Mouse (Mus musculus) G1E-ER4 (cell line): Measurements from ENCODE around the gene Gm21293. TPM values are rescaled to one million over a fixed set of nuclear protein-coding genes. Genes with fewer than 3 reads are reported as not detected.
"Not testable (repeated sequence)": the region's sequence is repeated elsewhere in the genome, so short reads cannot be mapped to it uniquely, and the experiment has no call there.

Experiments used
- GATA1 ChIP-seq: IDR thresholded peaks from one replicate; pipeline ENCODE4 v1.8.0; 2012; ENCODE audit warnings: low read length, inconsistent platforms
- polyA plus RNA-seq: library from polyadenylated mRNA; stranded (reverse); fragments of >175 nt; gene quantifications from 2 replicates; pipeline ENCODE4 v1.2.3, GENCODE M21; 2012

The Gm21293 gene
- not detected in 2 replicates for polyA plus RNA-seq

- not testable (repeated sequence) for TF ChIP-seq GATA1
Observed at GRCm38 (mm10) chr10:104142687-104143086, at the start of gene Gm21293. Gene Gm21293 (plus strand): TSS chr10:104142987.

- no peak for TF ChIP-seq GATA1
Observed at GRCm38 (mm10) chr10:104110044-104110443, 32.7 kb upstream of the Gm21293 start.

GRCm38 (mm10) chr10:104118312-104118711, 24.5 kb upstream of the Gm21293 start:
- no peak for TF ChIP-seq GATA1

- not testable (repeated sequence) for TF ChIP-seq GATA1
Observed at GRCm38 (mm10) chr10:104151197-104151596, 8.4 kb downstream of the Gm21293 start, which contains the start of gene Gm6763. Gene Gm6763 (plus strand): TSS chr10:104151497.

GRCm38 (mm10) chr10:104159706-104160105, 16.9 kb downstream of the Gm21293 start, which contains the start of gene Gm8764:
Gene Gm8764 (plus strand): TSS chr10:104160006.
- TF ChIP-seq GATA1 = not testable (repeated sequence)

- TF ChIP-seq GATA1 = not testable (repeated sequence)
Observed at GRCm38 (mm10) chr10:104168215-104168614, 25.4 kb downstream of the Gm21293 start, which contains the start of gene Gm21304. Gene Gm21304 (plus strand): TSS chr10:104168515.

- not testable (repeated sequence) for TF ChIP-seq GATA1
Observed at GRCm38 (mm10) chr10:104176724-104177123, 33.9 kb downstream of the Gm21293 start, which contains the start of gene Gm21312. Gene Gm21312 (plus strand): TSS chr10:104177024.

GRCm38 (mm10) chr10:104185233-104185632, 42.4 kb downstream of the Gm21293 start, which contains the start of gene Gm20765:
Gene Gm20765 (plus strand): TSS chr10:104185533.
- TF ChIP-seq GATA1 = not testable (repeated sequence)

- TF ChIP-seq GATA1 = not testable (repeated sequence)
Observed at GRCm38 (mm10) chr10:104193742-104194141, 51.0 kb downstream of the Gm21293 start, which contains the start of gene Gm4340. Gene Gm4340 (plus strand): TSS chr10:104194042.

Other genes with a start within 250 kb of the Gm21293 start
- not detected in 2 replicates for gene Gm6763, start 8.5 kb downstream of the Gm21293 start, polyA plus RNA-seq
- gene Gm8764, start 17.0 kb downstream of the Gm21293 start, polyA plus RNA-seq = not detected in 2 replicates
- not detected in 2 replicates for gene Gm21304, start 25.5 kb downstream of the Gm21293 start, polyA plus RNA-seq
- not detected in 2 replicates for gene Gm21312, start 34.0 kb downstream of the Gm21293 start, polyA plus RNA-seq
- not detected in 2 replicates for gene Gm20765, start 42.5 kb downstream of the Gm21293 start, polyA plus RNA-seq
- not detected in 2 replicates for gene Gm4340, start 51.1 kb downstream of the Gm21293 start, polyA plus RNA-seq